Mouse (Mus musculus): Measurements from ENCODE around the gene Parn. TPM values are rescaled to one million over a fixed set of nuclear protein-coding genes. Genes with fewer than 3 reads are reported as not detected.

The Parn gene
- polyA plus RNA-seq, 1 experiment from 2014 or later, result 41.4 TPM

GRCm38 (mm10) chr16:13588182-13589048 lies 79.6 kb downstream of the Parn start:
- no peak for ATAC-seq (ENCODE audit: insufficient number of reproducible peaks, insufficient read depth, low FRiP score, low TSS enrichment, low read depth)
- H3K4me3 ChIP-seq (replicated peaks), result no peak overlapping the region
- no peak overlapping the region for H3K4me2 ChIP-seq
- H3K27me3 ChIP-seq, result no peaks in the 10 kb centered on the region
- no peaks in the 10 kb centered on the region for H3K9me3 ChIP-seq
- peaks cover 23% of the 10 kb centered on the region for H3K36me3 ChIP-seq
- no peak overlapping the region for H3K9ac ChIP-seq (replicated peaks)
- 0 out of 2 replicates have a peak, but pooled peaks cover 5% of the 10 kb centered on the region for H3K4me1 ChIP-seq (replicated peaks)
- 89% methylated on average over 5 of the region's 5 CpGs for WGBS
- H3K27ac ChIP-seq, result no peak overlapping the region

DNA sequence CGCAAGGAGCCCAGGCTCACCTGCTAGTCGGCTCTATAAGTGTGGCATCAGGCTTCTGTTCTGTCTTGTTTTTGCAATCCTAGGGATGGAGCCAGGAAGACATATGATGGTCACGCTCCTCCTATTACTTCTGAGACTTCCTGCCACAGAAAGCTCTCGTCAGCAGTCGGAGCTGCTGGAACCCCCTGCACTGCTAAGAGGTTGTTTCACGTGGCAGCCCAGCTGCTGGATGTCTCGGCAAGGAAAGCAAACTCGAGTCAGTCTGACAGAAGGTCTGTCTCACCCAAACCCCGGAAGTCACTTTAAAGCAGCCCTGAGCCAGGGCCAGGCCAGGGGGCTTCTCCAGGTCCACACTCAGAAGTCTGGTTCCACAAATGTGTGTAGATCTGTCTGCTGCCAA lies 82.7 kb downstream of the Parn start:
- Histone ChIP-seq H3K9ac (replicated peaks) (no peak overlapping the region), H3K9me3 (no peaks in the 10 kb centered on the region), H3K36me3 (peaks cover 24% of the 10 kb centered on the region; the same call in 1 of the 2 replicates), H3K4me3 (replicated peaks) (no peak overlapping the region), H3K27me3 (no peaks in the 10 kb centered on the region), H3K4me2 (no peak overlapping the region), H3K4me1 (replicated peaks) (0 out of 2 replicates have a peak, but pooled peaks cover 5% of the 10 kb centered on the region), H3K27ac (no peak overlapping the region)
- WGBS, result 83% methylated on average over 9 of the region's 9 CpGs
- ATAC-seq (ENCODE audit: insufficient number of reproducible peaks, insufficient read depth, low FRiP score, low TSS enrichment, low read depth), result no peak

DNA sequence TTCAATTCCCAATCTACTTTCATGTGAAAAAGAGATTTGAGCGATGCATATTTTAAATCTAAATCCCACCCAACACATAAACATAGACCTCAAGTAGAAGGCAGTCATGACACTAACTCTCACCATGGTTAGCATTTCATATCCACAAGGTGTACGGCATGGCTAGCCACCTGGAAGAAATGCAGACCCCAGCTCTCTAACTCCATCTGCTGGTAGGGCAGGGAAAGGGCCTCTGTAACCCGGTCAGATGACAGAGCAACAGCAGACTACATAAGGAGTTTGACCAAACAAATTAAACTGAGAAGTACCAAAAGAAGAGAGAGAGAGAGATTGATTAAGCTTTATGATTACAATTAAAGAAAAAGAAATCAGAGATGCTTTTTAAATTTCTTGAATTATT lies 87.2 kb downstream of the Parn start:
- Histone ChIP-seq H3K9ac (replicated peaks) (no peak overlapping the region), H3K4me1 (replicated peaks) (no peaks in the 10 kb centered on the region), H3K27ac (no peak overlapping the region), H3K4me3 (replicated peaks) (no peak overlapping the region), H3K27me3 (no peaks in the 10 kb centered on the region), H3K4me2 (no peak overlapping the region), H3K36me3 (peaks cover 27% of the 10 kb centered on the region; the same call in 1 of the 2 replicates), H3K9me3 (no peaks in the 10 kb centered on the region)
- 87% methylated on average over 3 of the region's 3 CpGs for WGBS
- no peak for ATAC-seq (ENCODE audit: insufficient number of reproducible peaks, insufficient read depth, low FRiP score, low TSS enrichment, low read depth)

DNA sequence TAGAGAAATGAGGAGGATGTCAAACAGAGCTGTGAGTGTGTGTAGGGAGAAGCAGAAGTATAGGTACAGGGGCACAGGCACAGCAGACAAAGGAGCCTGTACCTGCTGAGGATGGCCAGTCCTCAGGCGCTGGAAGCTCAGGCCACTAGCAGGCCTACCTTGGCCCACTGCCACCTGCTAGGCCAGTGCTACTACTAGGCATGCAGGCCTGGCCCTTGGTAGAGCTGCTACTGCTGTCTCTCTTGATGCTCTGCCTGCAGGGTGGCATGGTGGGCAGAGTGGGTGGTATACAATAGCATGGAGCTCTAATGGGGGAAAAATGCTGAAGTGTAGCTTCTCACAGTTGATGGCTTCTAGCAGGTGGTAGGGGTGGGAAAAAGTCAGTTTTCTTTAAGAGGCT lies 88.0 kb downstream of the Parn start:
- no peaks in the 10 kb centered on the region for H3K9me3 ChIP-seq
- H3K36me3 ChIP-seq, result peaks cover 23% of the 10 kb centered on the region; the same call in 1 of the 2 replicates
- no peak overlapping the region for H3K9ac ChIP-seq (replicated peaks)
- H3K4me3 ChIP-seq (replicated peaks), result no peak overlapping the region
- 90% methylated on average over 1 of the region's 1 CpGs for WGBS
- H3K4me1 ChIP-seq (replicated peaks), result no peaks in the 10 kb centered on the region
- ATAC-seq (ENCODE audit: insufficient number of reproducible peaks, insufficient read depth, low FRiP score, low TSS enrichment, low read depth), result no peak
- H3K4me2 ChIP-seq, result no peak overlapping the region
- H3K27me3 ChIP-seq, result no peaks in the 10 kb centered on the region
- H3K27ac ChIP-seq, result no peak overlapping the region

DNA sequence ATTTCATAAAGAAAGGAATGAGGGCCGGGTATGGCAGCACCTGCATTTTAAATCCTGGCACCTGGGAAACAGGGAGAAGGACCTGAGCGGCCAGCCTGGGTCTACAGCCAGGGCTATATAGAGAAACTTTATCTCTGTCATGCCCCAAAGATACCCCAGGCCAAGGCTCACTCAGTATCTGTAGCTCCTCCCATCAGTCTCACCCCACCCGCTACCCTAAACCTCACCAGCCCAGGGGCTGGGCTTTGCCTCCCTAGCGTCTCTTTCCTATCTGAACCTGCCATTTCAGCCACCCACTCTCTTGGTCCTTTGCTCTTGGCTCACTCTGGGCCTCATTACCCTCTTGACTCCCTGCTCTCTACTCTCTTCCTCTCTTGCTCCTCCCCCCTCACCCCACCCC lies 92.7 kb downstream of the Parn start:
- Histone ChIP-seq H3K27ac (no peak overlapping the region), H3K27me3 (no peaks in the 10 kb centered on the region), H3K9ac (replicated peaks) (no peak overlapping the region), H3K4me2 (no peak overlapping the region), H3K9me3 (no peaks in the 10 kb centered on the region), H3K4me3 (replicated peaks) (no peak overlapping the region), H3K4me1 (replicated peaks) (no peaks in the 10 kb centered on the region), H3K36me3 (0 out of 2 replicates have a peak, but pooled peaks cover 3% of the 10 kb centered on the region)
- no peak for ATAC-seq (ENCODE audit: insufficient number of reproducible peaks, insufficient read depth, low FRiP score, low TSS enrichment, low read depth)
- WGBS, result 79% methylated on average over 4 of the region's 4 CpGs

DNA sequence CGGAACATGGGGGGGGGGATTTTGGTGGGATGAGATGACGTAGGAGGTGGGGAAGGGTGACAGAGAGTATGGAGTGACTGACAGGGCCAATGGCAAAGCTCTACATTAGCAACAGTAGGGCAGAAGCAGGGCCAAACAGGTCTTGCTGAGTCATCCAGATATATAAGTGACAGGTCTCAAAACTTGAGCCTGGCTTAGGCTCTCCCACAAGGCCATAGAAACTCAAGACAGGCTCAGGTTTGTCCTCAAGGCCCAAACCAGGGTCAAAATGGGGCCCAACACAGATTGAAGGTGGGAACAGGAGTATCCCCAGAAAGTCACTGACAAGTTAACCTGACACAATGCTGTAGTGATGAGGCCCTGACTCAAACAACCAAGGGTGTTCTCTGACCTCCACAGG lies 99.7 kb downstream of the Parn start:
- 89% methylated on average over 2 of the region's 2 CpGs for WGBS

DNA sequence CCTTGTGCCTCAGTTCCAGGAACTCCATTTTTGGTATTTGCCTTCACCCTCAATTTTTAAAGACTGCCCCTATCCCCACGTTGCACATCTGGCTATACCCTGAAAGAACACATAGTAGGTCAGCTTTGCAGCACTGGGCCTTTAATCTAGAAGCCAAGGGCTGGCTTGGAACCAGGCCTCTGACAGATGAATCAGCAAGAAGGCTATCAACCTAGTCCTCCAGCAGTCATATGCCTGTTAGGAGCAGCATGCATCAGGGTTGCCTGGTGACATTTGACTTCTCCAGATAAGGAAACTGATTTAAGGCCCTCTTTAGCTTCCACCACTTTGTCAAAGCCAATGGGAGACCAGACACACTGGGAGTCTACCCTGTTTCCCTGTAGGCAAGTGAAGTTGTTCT lies 100.4 kb downstream of the Parn start:
- Histone ChIP-seq H3K36me3 (peaks cover 8% of the 10 kb centered on the region; the same call in 1 of the 2 replicates), H3K4me2 (no peak overlapping the region), H3K9ac (replicated peaks) (no peak overlapping the region), H3K9me3 (no peaks in the 10 kb centered on the region), H3K27me3 (no peaks in the 10 kb centered on the region), H3K4me3 (replicated peaks) (no peak overlapping the region), H3K4me1 (replicated peaks) (no peaks in the 10 kb centered on the region), H3K27ac (no peak overlapping the region)
- WGBS, result 93% methylated on average over 1 of the region's 1 CpGs
- no peak for ATAC-seq (ENCODE audit: insufficient number of reproducible peaks, insufficient read depth, low FRiP score, low TSS enrichment, low read depth)

More for the DNA sequence above, 99.7 kb downstream of the Parn start:
- Histone ChIP-seq H3K9me3 (no peaks in the 10 kb centered on the region), H3K9ac (replicated peaks) (no peak overlapping the region), H3K4me3 (replicated peaks) (no peak overlapping the region), H3K4me2 (no peak overlapping the region), H3K36me3 (peaks cover 8% of the 10 kb centered on the region; the same call in 1 of the 2 replicates), H3K4me1 (replicated peaks) (no peaks in the 10 kb centered on the region), H3K27ac (no peak overlapping the region), H3K27me3 (no peaks in the 10 kb centered on the region)
- ATAC-seq (ENCODE audit: insufficient number of reproducible peaks, insufficient read depth, low FRiP score, low TSS enrichment, low read depth), result no peak

- no peaks in the 10 kb centered on the region for H3K4me1 ChIP-seq (replicated peaks)
- no peak overlapping the region for H3K27ac ChIP-seq
- H3K9me3 ChIP-seq, result no peaks in the 10 kb centered on the region
- peaks cover 8% of the 10 kb centered on the region; the same call in 1 of the 2 replicates for H3K36me3 ChIP-seq
- no peak for ATAC-seq (ENCODE audit: insufficient number of reproducible peaks, insufficient read depth, low FRiP score, low TSS enrichment, low read depth)
- H3K27me3 ChIP-seq, result no peaks in the 10 kb centered on the region
- no peak overlapping the region for H3K9ac ChIP-seq (replicated peaks)
- no peak overlapping the region for H3K4me2 ChIP-seq
- H3K4me3 ChIP-seq (replicated peaks), result no peak overlapping the region
- 78% methylated on average over 6 of the region's 6 CpGs for WGBS
These were observed 101.6 kb downstream of the Parn start for GRCm38 (mm10) chr16:13566351-13566750.

GRCm38 (mm10) chr16:13565291-13565690 lies 102.7 kb downstream of the Parn start:
- H3K27me3 ChIP-seq, result no peaks in the 10 kb centered on the region
- no peak overlapping the region for H3K4me2 ChIP-seq
- no peak overlapping the region for H3K9ac ChIP-seq (replicated peaks)
- ATAC-seq (ENCODE audit: insufficient number of reproducible peaks, insufficient read depth, low FRiP score, low TSS enrichment, low read depth), result no peak
- H3K4me3 ChIP-seq (replicated peaks), result no peak overlapping the region
- 84% methylated on average over 5 of the region's 5 CpGs for WGBS
- H3K27ac ChIP-seq, result no peak overlapping the region
- H3K4me1 ChIP-seq (replicated peaks), result no peaks in the 10 kb centered on the region
- peaks cover 8% of the 10 kb centered on the region; the same call in 1 of the 2 replicates for H3K36me3 ChIP-seq
- H3K9me3 ChIP-seq, result no peaks in the 10 kb centered on the region

DNA sequence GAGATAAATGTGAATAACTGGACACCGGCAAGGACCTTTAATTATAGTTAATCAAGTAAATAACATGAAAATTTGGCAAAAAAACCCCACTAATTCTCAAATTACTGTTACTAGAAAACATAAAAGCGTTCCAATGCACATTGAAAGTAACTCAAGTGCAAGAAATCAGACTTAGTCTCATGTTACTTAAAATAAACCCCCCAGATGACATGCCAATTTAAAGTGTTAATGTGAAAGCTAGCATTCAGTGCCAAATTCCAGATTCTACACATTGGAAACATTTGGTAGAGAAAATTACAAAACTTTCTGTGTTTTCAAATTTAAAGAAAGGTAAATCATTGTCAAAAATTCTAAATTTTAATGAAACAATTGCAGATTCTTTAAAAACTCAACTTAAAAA lies 110.2 kb downstream of the Parn start:
- Histone ChIP-seq H3K4me3 (replicated peaks) (no peak overlapping the region), H3K9ac (replicated peaks) (no peak overlapping the region), H3K27me3 (no peaks in the 10 kb centered on the region), H3K36me3 (peaks cover 6% of the 10 kb centered on the region; the same call in 1 of the 2 replicates), H3K9me3 (no peaks in the 10 kb centered on the region), H3K4me1 (replicated peaks) (no peaks in the 10 kb centered on the region), H3K27ac (no peak overlapping the region), H3K4me2 (no peak overlapping the region)
- WGBS, result 69% methylated on average over 2 of the region's 2 CpGs
- no peak for ATAC-seq (ENCODE audit: insufficient number of reproducible peaks, insufficient read depth, low FRiP score, low TSS enrichment, low read depth)

- H3K27ac ChIP-seq, result no peak overlapping the region
- 78% methylated on average over 9 of the region's 9 CpGs for WGBS
- no peak overlapping the region for H3K4me3 ChIP-seq (replicated peaks)
- H3K4me1 ChIP-seq (replicated peaks), result no peaks in the 10 kb centered on the region
- no peak for ATAC-seq (ENCODE audit: insufficient number of reproducible peaks, insufficient read depth, low FRiP score, low TSS enrichment, low read depth)
- no peaks in the 10 kb centered on the region for H3K27me3 ChIP-seq
- H3K36me3 ChIP-seq, result peaks cover 6% of the 10 kb centered on the region; the same call in 1 of the 2 replicates
- no peaks in the 10 kb centered on the region for H3K9me3 ChIP-seq
- H3K9ac ChIP-seq (replicated peaks), result no peak overlapping the region
- no peak overlapping the region for H3K4me2 ChIP-seq
These were observed 111.0 kb downstream of the Parn start for GRCm38 (mm10) chr16:13556954-13557470.

Measured in limb, embryonic 12.5 days (tissue).